Mouse (Mus musculus) CD4-positive, CD25-positive, alpha-beta regulatory T cell, adult 2 months (primary cell): ENCODE data around the gene Dgkd.
"Not testable (repeated sequence)": the region's sequence is repeated elsewhere in the genome, so short reads cannot be mapped to it uniquely, and the experiment has no call there.

ENCODE experiments used
- DNase-seq: peaks from one replicate; pipeline ENCODE4 v3.0.0-alpha.2; 2012; ENCODE audit warnings: low read depth, low spot score

Dgkd gene

GRCm38 (mm10) chr1:87852892-87853600 lies at the start of gene Dgkd:
Dgkd (plus strand) TSS chr1:87853287.
- DNase-seq: peak; percentile 90

GRCm38 (mm10) chr1:87803576-87803975 lies 49.5 kb upstream of the Dgkd start, which contains the start of gene Sag:
Sag (plus strand) TSS chr1:87803680.
- no peak for DNase-seq

- no peak for DNase-seq
Measured at GRCm38 (mm10) chr1:87807751-87808150, 45.3 kb upstream of the Dgkd start.

DNA sequence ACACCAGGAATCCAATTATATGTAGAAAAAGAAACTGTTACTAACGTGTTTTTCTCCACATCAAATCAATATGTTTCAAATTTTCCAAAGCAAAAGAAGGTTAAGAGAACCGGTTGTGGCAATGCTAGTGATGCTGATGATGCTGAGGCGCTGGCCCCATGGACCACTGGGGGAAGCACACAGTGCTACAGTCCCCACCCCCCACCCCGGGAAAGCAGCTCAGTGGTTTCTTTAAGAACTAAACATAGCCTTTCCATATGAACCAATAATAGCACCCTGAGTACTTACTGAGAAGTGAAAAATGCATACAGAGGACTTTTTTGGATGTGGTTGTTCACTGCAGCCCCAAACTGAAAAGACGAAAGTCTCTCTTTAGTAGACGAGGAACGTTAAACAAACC lies 41.7 kb upstream of the Dgkd start:
- peak; percentile 49 for DNase-seq

GRCm38 (mm10) chr1:87812061-87812460 lies 41.0 kb upstream of the Dgkd start:
- peak; percentile 63 for DNase-seq

- no peak for DNase-seq
Measured at GRCm38 (mm10) chr1:87813155-87813554, 39.9 kb upstream of the Dgkd start.

DNA sequence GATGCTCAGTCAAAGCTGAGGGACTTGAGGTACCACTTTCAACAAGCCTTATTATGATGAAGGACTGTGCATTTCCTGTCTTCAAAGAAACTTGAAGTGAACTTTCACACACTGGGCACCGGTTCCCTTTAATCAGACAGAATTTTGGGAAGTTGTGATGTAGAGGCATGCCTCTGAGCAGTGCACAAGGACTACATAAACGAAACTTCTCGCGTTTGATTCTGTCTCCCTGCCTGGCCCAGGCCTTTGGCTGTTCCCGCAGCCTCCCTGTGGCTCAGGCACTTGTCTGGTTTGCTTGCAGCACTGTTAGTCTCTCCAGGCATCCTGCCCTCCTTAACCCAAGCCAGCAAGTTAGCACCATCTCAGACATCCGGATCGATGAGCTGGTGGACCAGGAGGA lies 39.4 kb upstream of the Dgkd start:
- peak; percentile 22 for DNase-seq

DNA sequence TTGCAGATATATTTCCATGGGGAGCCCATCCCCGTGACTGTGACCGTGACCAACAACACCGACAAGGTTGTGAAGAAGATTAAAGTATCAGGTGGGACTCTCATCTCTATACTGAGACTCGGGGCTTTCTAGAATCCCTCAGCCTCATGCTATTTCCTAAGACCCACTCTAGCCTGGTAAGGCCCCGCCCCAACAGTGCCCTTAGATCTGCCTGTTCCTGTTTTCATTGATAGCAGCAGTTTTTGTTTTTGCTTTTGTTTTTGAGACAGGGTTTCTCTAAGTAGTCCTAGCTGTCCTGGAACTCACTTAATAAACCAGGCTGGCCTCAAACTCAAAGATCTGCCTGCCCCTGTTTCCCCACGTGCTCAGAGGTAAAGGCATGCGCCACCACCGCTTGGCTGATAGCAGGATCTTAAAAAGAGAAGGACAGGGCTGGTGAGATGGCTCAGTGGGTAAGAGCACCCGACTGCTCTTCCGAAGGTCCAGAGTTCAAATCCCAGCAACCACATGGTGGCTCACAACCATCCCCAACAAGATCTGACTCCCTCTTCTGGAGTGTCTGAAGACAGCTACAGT lies 28.6 kb upstream of the Dgkd start:
- peak; percentile 29 for DNase-seq

GRCm38 (mm10) chr1:87825281-87825680 lies 27.8 kb upstream of the Dgkd start:
- no peak for DNase-seq

DNA sequence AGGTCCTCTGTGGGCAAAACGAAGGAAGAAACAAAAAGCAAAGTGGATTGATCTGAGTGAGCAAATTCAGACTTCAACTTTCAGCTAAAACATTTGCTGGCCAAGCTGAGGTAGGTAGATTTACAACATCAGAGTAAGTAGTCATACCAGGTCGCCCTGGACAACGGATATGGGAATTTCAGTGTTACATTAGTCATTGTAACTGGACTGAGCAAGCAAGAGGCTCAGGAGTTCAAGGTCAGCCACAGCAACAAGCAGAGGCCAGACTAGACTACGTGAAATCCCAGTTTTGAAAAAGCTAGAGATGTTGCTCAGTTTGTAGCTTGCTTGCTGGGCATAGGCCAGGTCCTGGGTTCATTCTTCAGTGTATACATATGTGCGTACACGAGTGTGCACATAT lies 27.1 kb upstream of the Dgkd start:
- no peak for DNase-seq

DNA sequence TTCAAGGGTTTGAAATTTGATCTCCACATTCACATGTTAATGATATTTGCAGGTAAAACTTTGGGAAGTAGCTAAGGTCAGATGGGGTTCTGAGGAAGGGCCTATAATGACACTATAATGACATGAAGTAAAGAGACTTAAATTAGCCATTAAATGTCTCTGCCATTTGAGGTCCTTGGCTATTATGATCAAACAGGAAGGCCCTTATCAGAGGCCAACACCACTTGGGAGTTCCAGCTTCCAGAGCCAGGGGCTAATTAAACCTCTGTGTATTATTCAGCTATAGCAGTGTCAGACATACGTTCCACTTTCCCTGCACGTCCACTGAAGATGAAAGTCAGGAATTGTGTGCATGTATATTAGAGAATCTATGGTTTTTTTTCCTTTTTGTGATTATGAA lies 26.6 kb upstream of the Dgkd start:
- no peak for DNase-seq

DNA sequence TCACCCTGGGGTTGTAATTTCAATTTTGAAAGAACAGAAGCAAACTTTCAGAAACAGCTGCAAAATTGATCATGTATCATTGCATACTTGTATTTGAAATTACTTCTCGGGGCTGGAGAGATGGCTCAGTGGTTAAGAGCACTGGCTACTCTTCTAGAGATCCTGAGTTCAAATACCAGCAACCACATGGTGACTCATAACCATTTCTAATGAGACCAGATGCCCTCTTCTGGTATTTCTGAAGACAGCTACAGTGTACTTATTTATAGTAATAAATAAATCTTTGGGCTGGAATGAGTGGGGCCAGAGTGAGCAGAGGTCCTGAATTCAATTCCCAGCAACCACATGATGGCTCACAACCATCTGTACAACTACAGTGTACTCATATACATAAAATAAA lies 25.6 kb upstream of the Dgkd start:
- not testable (repeated sequence) for DNase-seq

- peak; percentile 87 for DNase-seq
Measured at GRCm38 (mm10) chr1:87828185-87828584, 24.9 kb upstream of the Dgkd start.

- peak; percentile 50 for DNase-seq
Measured at GRCm38 (mm10) chr1:87828926-87829580, 24.0 kb upstream of the Dgkd start.

DNA sequence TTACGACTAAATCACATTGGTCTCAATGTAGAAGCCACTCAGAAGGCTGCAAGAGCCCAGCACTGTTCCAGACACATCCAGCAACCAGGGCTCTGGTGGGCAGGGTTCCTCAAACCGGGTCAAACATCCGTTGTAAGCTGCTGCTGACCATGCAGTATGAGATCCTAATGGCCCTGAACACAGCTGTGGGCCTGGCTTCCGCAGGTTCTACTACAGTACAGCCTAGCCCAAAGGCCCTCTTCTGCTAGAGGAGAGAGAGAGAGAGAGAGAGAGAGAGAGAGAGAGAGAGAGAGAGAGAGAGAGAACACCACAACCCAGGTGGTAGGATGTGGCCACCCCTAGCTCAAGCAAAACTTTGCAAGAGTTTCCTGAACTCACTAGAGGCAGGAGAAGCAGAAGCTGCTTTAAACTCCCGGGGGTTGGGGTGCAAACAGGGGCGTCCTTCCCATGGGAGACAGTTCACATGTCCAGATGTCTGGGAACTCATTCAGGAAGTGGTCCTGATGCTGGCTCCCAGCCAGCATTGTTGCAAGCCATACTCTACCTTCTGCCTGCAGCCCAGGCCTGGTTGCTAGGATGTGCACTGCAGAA lies 23.4 kb upstream of the Dgkd start:
- peak; percentile 76 for DNase-seq

GRCm38 (mm10) chr1:87836453-87836852 lies 16.6 kb upstream of the Dgkd start:
- DNase-seq: no peak

GRCm38 (mm10) chr1:87837018-87837417 lies 16.1 kb upstream of the Dgkd start:
- DNase-seq: no peak

DNA sequence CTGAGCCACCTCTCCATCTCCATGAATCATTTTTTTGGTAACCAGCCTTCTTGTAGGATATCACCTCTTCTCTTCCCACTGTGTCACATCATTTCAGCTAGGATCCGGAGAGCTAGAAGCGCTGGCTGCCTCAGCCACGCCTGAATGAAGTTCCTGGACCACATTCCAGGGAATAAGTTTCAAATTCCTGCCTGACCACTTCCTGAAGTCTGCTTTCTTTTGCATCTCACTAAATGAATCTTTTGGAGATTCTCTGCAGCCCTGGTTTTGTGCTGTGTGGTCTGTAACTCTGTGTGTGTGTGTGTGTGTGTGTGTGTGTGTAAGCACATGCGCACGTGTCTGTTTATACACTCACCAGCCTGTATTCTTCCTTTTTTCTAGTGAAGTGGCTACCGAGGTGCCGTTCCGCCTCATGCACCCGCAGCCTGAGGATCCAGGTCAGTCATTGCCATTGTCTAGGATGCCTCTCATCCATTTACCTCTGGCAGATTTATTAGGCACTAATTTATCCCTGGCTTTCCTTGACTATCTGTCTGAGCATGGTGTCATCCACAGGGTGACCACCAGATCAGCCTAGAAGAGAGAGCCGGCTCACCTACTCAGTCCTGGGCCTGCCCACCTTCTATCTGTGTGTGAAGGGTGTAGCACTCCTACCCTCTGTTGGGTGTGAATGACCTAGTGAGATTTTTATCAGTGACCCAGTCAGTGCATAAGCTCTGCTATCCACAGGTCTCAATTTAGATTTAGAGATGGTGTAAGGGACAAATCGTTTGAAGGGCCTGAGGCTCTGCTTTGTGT lies 12.5 kb upstream of the Dgkd start:
- DNase-seq: no peak

DNA sequence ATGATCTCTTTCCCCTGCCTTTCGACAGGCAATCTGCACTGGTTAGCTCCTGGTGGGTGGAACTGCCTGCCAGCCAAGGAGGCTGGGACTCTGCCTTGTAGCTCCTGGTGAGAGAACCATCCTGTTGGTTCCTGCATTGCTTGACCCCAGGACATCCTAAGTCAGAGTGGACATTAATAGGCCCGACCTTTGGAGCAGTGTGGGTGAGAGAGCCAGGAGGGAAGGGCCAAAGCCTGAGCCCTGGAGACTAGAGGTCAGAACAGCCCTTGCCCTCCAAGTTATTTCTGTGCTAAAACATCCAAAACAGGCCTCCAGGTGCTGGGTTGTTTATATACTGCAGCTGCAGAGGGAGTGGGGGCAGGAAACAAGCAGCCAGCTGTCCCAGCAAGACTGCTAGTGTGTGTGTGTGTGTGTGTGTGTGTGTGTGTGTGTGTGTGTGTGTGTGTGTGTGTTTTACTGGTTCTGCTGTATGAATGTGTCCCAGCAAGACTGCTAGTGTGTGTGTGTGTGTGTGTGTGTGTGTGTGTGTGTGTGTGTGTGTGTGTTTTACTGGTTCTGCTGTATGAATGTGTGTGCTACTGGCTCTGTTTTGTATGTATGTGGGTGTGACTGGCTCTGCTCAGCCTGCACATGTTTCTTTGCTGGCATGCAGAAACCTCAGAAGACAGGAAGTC lies 6.1 kb upstream of the Dgkd start:
- peak; percentile 83 for DNase-seq

- no peak for DNase-seq
Measured at GRCm38 (mm10) chr1:87847475-87848168, 5.5 kb upstream of the Dgkd start.
